Mouse (Mus musculus) embryonic facial prominence, embryonic 15.5 days (tissue): ENCODE data around the gene Exoc4. TPM values are rescaled to one million over a fixed set of nuclear protein-coding genes. Genes with fewer than 3 reads are reported as not detected.

Experiments used
- ATAC-seq: fragments of 200-750 bp; cut with Nextera tagmentation; 2 replicates; pipeline ENCODE4 v1.8.0; 2017; ENCODE audit warnings: low read depth, moderate TSS enrichment; ENCODE audit not compliant: insufficient number of reproducible peaks, low FRiP score, low TSS enrichment
- H3K27ac ChIP-seq: fragments of 300-500 bp; sonication (generic); replicated peaks from 2 replicates; pipeline ENCODE4 v1.5.1; 2015; ENCODE audit warnings: mild to moderate bottlenecking, inconsistent platforms
- H3K27me3 ChIP-seq: fragments of 300-500 bp; sonication (generic); 2 replicates; pipeline ENCODE4 v1.6.1; 2015; ENCODE audit warnings: inconsistent platforms
- H3K36me3 ChIP-seq: fragments of 300-500 bp; sonication (generic); 2 replicates; pipeline ENCODE4 v1.6.1; 2015; ENCODE audit warnings: mild to moderate bottlenecking, inconsistent platforms
- H3K4me1 ChIP-seq: fragments of 300-500 bp; sonication (generic); 2 replicates; pipeline ENCODE4 v1.6.1; 2015; ENCODE audit warnings: inconsistent platforms
- H3K4me2 ChIP-seq: fragments of 300-500 bp; sonication (generic); replicated peaks from 2 replicates; pipeline ENCODE4 v1.6.1; 2015; ENCODE audit warnings: mild to moderate bottlenecking, inconsistent platforms
- H3K4me3 ChIP-seq: fragments of 300-500 bp; sonication (generic); replicated peaks from 2 replicates; pipeline ENCODE4 v1.5.1; 2015; ENCODE audit warnings: mild to moderate bottlenecking, inconsistent platforms
- H3K9ac ChIP-seq: fragments of 300-500 bp; sonication (generic); 2 replicates; pipeline ENCODE4 v1.6.1; 2015; ENCODE audit warnings: inconsistent platforms
- H3K9me3 ChIP-seq: fragments of 300-500 bp; sonication (generic); replicated peaks from 2 replicates; pipeline ENCODE4 v1.6.1; 2016; ENCODE audit warnings: inconsistent platforms
- WGBS: fragments of 180-500 bp; shearing (Covaris S2); methylation state at CpG from one replicate; pipeline ENCODE4 v1.1.7; 2015; 5-methylcytosine and 5-hydroxymethylcytosine counted together
- polyA plus RNA-seq: library from polyadenylated mRNA; unstranded; fragments of >200 nt; fragmentation: Nextera tagmentation; extraction: Ambion mirVana; gene quantifications from 2 replicates; pipeline ENCODE4 v1.2.1, GENCODE M21; 2015

Gene Exoc4
- polyA plus RNA-seq, 1 experiment from 2014 or later = 36.7 TPM

- Histone ChIP-seq H3K9me3 (no peaks in the 10 kb centered on the region), H3K36me3 (no peaks in the 10 kb centered on the region), H3K4me2 (no peak overlapping the region), H3K4me1 (no peaks in the 10 kb centered on the region), H3K27me3 (no peaks in the 10 kb centered on the region), H3K27ac (no peak overlapping the region), H3K4me3 (no peak overlapping the region), H3K9ac (no peak overlapping the region)
- 43% methylated on average over 24 of the region's 24 CpGs for WGBS
- ATAC-seq = no peak
These were observed 743.5 kb downstream of the Exoc4 start for GRCm38 (mm10) chr6:33992213-33993034.

- ATAC-seq = no peak
- H3K4me2 ChIP-seq = no peak overlapping the region
- H3K9me3 ChIP-seq = no peaks in the 10 kb centered on the region
- no peaks in the 10 kb centered on the region for H3K27me3 ChIP-seq
- H3K4me3 ChIP-seq = no peak overlapping the region
- no peaks in the 10 kb centered on the region for H3K4me1 ChIP-seq
- no peak overlapping the region for H3K27ac ChIP-seq
- no peaks in the 10 kb centered on the region for H3K36me3 ChIP-seq
- 77% methylated on average over 6 of the region's 6 CpGs for WGBS
- H3K9ac ChIP-seq = no peak overlapping the region
These were observed 745.0 kb downstream of the Exoc4 start for GRCm38 (mm10) chr6:33993842-33994241.

- no peak for ATAC-seq
- no peaks in the 10 kb centered on the region for H3K36me3 ChIP-seq
- no peaks in the 10 kb centered on the region for H3K4me1 ChIP-seq
- H3K4me2 ChIP-seq = no peak overlapping the region
- no peaks in the 10 kb centered on the region for H3K27me3 ChIP-seq
- 43% methylated on average over 3 of the region's 4 CpGs for WGBS
- no peaks in the 10 kb centered on the region for H3K9me3 ChIP-seq
- no peak overlapping the region for H3K27ac ChIP-seq
- no peak overlapping the region for H3K9ac ChIP-seq
- H3K4me3 ChIP-seq = no peak overlapping the region
These were observed 749.7 kb downstream of the Exoc4 start for GRCm38 (mm10) chr6:33998590-33998989.

GRCm38 (mm10) chr6:33999530-33999929 is 750.6 kb downstream of the Exoc4 start:
- Histone ChIP-seq H3K4me2 (no peak overlapping the region), H3K27ac (no peak overlapping the region), H3K4me1 (no peaks in the 10 kb centered on the region), H3K9me3 (no peaks in the 10 kb centered on the region), H3K36me3 (no peaks in the 10 kb centered on the region), H3K27me3 (no peaks in the 10 kb centered on the region), H3K9ac (no peak overlapping the region), H3K4me3 (no peak overlapping the region)
- 26% methylated on average over 7 of the region's 7 CpGs for WGBS
- ATAC-seq = no peak

GRCm38 (mm10) chr6:34000644-34001043 is 751.8 kb downstream of the Exoc4 start:
- Histone ChIP-seq H3K27ac (no peak overlapping the region), H3K9me3 (no peaks in the 10 kb centered on the region), H3K36me3 (no peaks in the 10 kb centered on the region), H3K4me2 (no peak overlapping the region), H3K9ac (no peak overlapping the region), H3K4me3 (no peak overlapping the region), H3K27me3 (no peaks in the 10 kb centered on the region), H3K4me1 (no peaks in the 10 kb centered on the region)
- ATAC-seq = no peak
- WGBS = 86% methylated on average over 7 of the region's 7 CpGs

GRCm38 (mm10) chr6:34003033-34003432 is 754.1 kb downstream of the Exoc4 start:
- ATAC-seq = no peak
- H3K4me2 ChIP-seq = no peak overlapping the region
- WGBS = 16% methylated on average over 1 of the region's 1 CpGs
- H3K27me3 ChIP-seq = no peaks in the 10 kb centered on the region
- no peak overlapping the region for H3K4me3 ChIP-seq
- no peak overlapping the region for H3K27ac ChIP-seq
- no peaks in the 10 kb centered on the region for H3K4me1 ChIP-seq
- H3K9ac ChIP-seq = no peak overlapping the region
- no peaks in the 10 kb centered on the region for H3K9me3 ChIP-seq
- no peaks in the 10 kb centered on the region for H3K36me3 ChIP-seq

GRCm38 (mm10) chr6:34013469-34013868 is 764.6 kb downstream of the Exoc4 start:
- 36% methylated on average over 6 of the region's 6 CpGs for WGBS
- H3K4me2 ChIP-seq = no peak overlapping the region
- no peak overlapping the region for H3K27ac ChIP-seq
- H3K36me3 ChIP-seq = no peaks in the 10 kb centered on the region
- no peaks in the 10 kb centered on the region for H3K9me3 ChIP-seq
- H3K9ac ChIP-seq = no peak overlapping the region
- H3K4me1 ChIP-seq = no peaks in the 10 kb centered on the region
- no peaks in the 10 kb centered on the region for H3K27me3 ChIP-seq
- no peak for ATAC-seq
- no peak overlapping the region for H3K4me3 ChIP-seq

Other genes starting within 250 kb of the Exoc4 start
- gene Chchd3, start 188.8 kb upstream of the Exoc4 start, polyA plus RNA-seq = 93.9 and 98.3 TPM in 2 replicates